Mouse (Mus musculus) E14TG2a.4 (cell line): ENCODE results near the gene Ltbr.

Experiments used
- CTCF ChIP-seq: conservative IDR thresholded peaks from 2 replicates; pipeline ENCODE4 v1.5.1; 2014; ENCODE audit warnings: low read length
- NANOG ChIP-seq: IDR thresholded peaks from 2 replicates; pipeline ENCODE4 v1.6.1; 2014; ENCODE audit warnings: borderline replicate concordance, low read length, mixed read lengths
- POU5F1 ChIP-seq: IDR thresholded peaks from 2 replicates; pipeline ENCODE4 v1.6.1; 2014; ENCODE audit warnings: low read length, borderline replicate concordance

DNA sequence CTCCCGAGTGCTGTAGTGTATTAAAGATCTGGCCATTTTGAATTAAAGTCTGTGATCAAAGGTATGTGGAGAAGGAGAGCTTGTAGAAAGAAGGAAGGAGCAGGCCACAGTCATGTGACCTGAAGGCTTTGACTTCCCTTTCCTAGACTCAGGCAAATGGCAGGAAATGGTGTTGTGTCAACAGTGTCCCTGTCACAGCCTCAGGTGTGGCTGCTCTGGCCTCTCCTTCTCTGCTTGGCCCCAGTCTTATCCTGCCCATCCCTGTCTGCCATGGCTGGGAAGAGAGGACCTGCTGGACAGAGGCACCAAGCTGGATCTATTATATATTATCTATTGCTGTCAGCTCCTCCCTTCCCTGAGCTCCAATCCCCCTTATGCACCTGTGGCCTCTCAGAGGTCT is 31.9 kb upstream of the Ltbr start:
- TF ChIP-seq CTCF (no peak), NANOG (no peak), POU5F1 (no peak)
